Mouse (Mus musculus) gastrocnemius, adult 18-20 months (tissue): ENCODE data around the gene Car14. TPM values are rescaled to one million over a fixed set of nuclear protein-coding genes. Genes with fewer than 3 reads are reported as not detected.
"Not testable (repeated sequence)": the region's sequence is repeated elsewhere in the genome, so short reads cannot be mapped to it uniquely, and the experiment has no call there.

ENCODE experiments used
- DNase-seq: peaks from one replicate; pipeline ENCODE4 v3.0.0; 2021; ENCODE audit warnings: low spot score
- long read RNA-seq, 2 experiments: library from polyadenylated mRNA; stranded (forward); transcript quantifications; one replicate each; pipeline ENCODE4 v2.0.0; 2021
- total RNA-seq, 2 experiments: library from RNA; stranded (reverse); gene quantifications; 2 replicates each; pipeline ENCODE4 v1.2.3; 2021

Gene Car14
- 10 to 100 TPM; 54.2 to 76.9 TPM for total RNA-seq
- long read RNA-seq, experiment 1, transcript Car14-204 (2 exons, 984 nt), result major isoform, 7 of 125 reads
- long read RNA-seq, experiment 1, partial matches to known transcripts, result 2 of 125 reads
- long read RNA-seq, experiment 1, other reads (novel, unspliced or antisense), result 116 of 125 reads
- long read RNA-seq, experiment 2, transcript Car14-204 (2 exons, 984 nt), result major isoform, 14 of 326 reads
- long read RNA-seq, experiment 2, partial matches to known transcripts, result 1 of 326 reads
- long read RNA-seq, experiment 2, other reads (novel, unspliced or antisense), result 311 of 326 reads

GRCm38 (mm10) chr3:95904568-95904967, at the start of gene Car14:
Gene Car14, minus strand, starts transcription at chr3:95904691.
- DNase-seq, result peak; percentile 67

DNA sequence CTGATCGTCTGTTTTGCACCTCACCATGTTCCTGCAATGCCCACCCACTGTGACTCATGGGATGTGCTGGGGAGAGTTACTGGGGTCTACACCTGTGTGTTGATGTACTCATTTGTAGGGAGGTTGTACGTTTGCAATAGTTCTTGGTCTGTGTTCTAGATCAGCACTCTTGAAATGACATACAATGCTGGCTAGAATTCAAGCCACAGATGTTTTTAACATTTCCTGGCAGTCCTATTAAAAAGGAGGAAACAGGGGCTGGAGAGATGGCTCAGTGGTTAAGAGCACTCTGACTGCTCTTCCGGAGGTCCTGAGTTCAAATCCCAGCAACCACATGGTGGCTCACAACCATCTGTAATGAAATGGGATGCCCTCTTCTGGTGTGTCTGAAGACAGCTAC, 49.0 kb upstream of the Car14 start:
- no peak for DNase-seq

DNA sequence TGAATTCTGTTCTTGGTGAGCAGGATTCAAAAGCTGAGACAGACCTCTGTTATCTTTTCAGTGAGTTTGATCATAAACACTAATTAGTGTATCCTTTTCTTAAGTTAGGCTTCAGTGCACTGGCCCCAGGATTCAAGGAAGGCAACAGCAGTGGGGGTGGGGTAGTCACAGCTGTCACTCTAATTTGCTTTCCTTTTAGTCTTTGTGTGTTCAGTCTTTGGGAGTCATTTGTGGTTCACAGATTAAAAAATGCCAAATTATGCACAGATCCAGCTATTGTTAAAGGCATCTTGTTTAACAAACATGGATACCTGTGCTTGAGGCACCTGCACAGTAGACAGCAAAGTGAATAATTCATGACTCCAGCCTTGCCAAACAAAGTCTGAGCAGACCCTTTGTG, 48.5 kb upstream of the Car14 start:
- no peak for DNase-seq

GRCm38 (mm10) chr3:95951566-95951965, 47.1 kb upstream of the Car14 start:
- not testable (repeated sequence) for DNase-seq

GRCm38 (mm10) chr3:95950763-95951551, 46.5 kb upstream of the Car14 start:
- DNase-seq, result peak; percentile 90

GRCm38 (mm10) chr3:95948325-95948724, 43.8 kb upstream of the Car14 start:
- no peak for DNase-seq

DNA sequence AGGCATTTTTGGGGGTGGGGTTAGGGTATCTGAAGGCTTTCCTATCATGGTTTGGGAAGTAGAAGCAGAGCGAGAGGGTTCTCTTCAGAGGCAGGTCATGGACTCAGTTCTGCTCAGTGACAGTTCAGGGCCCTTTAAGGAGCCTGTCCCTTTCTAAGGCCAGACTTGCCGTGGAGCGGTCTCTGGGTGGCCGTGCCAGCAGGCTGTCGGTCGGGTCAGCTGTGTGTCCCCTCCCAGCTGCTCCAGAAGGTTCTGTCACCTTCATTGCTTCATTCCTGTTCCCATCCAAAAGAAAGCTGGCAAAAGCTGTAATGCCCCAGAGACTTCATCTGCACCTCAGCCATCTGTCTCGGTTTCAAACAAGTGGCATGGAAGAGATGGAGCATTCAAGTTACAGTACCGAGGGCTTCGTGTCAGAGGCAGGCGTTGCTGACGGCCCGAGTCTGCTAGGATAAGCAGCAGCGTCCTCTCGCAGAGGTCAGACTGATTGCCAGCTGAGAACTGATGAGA, 41.3 kb upstream of the Car14 start:
- DNase-seq, result peak; percentile 28

DNA sequence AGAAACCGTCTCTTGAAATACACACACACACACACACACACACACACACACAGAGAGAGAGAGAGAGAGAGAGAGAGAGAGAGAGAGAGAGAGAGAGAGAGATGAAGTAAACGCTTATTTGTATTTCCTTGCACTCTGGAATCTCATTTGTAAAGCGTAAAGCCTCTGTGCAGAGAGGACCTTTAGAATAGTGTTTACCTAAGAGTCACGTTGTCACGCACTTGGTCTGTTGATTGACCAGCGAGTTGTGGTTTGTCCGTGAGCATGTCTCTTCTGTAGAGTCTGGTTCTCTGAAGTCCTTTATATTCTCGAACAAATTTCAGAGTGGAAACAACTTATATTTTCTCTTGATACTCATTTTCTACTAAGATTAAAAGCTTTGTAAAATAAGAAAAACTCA, 40.3 kb upstream of the Car14 start:
- DNase-seq, result no peak

DNA sequence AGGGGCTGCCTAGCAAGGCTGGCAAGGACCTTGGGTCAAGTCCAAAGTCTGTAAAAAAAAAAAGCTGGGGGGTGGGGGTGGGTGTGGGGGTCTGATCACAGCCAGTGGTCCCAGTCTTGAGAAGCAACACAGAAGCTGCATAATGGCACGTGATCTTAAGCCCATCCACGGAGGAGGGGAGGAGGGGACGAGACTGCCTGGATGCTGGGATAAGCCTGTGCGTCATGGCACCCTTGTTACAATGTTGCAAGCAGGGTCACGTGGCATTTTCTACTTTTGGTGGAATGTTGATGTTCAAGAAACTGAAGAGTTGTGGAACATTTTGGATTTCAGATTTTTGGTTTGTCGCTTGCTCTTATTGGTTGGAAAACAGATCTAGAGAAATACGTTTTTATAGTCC, 38.7 kb upstream of the Car14 start:
- DNase-seq, result no peak

- DNase-seq, result no peak
These were observed 38.3 kb upstream of the Car14 start for GRCm38 (mm10) chr3:95942749-95943148.

DNA sequence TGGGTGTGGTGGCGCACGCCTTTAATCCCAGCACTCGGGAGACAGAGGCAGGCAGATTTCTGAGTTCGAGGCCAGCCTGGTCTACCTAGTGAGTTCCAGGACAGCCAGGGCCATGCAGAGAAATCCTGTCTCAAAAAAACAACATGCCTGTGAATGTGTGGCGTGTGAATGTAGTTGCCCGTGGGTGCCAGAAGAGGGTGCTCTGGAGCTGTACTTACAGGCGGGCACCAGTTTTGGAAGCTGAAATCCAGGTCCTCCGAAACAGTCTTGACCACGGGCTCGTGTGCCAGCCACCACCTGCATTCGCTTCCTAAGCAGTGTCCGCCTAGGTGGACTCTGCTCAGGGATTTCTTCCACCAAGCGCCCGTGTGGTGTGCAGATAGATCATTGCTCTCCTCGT, 34.3 kb upstream of the Car14 start:
- peak; percentile 26 for DNase-seq

DNA sequence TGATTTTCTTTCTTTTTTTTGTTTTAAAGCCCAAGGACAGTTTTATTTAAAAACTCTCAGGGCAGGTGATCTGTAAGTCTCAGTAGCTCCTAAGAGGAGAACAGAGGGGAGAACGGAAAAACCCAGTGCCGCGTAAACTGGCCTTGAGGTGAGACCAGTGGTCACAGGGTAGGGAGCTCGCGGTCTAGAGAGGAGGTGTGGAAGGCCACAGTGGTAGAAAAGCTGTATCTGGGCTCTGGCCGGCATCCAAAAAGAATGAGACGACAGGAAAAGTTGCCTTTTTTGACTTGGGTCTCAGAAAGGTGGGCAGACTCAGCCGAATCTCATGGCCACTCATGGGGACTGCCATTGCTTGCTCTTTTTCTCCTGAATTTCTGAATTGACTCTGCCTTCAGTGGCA, 33.7 kb upstream of the Car14 start:
- DNase-seq, result no peak

DNA sequence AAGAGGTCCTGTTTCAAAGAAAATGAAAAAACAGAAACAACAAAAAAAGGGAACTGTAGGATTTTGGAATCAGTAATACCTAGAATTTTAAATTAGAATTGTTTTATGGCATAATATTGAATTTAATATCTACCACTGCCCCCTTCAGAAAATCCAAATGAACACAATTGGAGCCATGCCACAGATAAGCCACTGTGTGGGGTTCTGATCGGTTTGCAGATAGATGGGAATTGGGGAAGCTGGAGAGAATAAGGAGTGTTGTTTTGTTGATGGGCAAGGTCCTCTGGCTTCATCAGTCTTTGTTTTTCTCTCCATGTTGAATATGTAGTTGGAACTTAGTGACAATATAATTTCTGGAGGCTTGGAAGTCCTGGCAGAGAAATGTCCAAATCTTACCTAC, 30.0 kb upstream of the Car14 start:
- no peak for DNase-seq

GRCm38 (mm10) chr3:95933111-95933750, 28.7 kb upstream of the Car14 start:
- no peak for DNase-seq

GRCm38 (mm10) chr3:95932566-95932965, 28.1 kb upstream of the Car14 start:
- no peak for DNase-seq

- no peak for DNase-seq
These were observed 27.7 kb upstream of the Car14 start for GRCm38 (mm10) chr3:95932157-95932556.

GRCm38 (mm10) chr3:95931471-95931870, 27.0 kb upstream of the Car14 start:
- DNase-seq, result no peak

DNA sequence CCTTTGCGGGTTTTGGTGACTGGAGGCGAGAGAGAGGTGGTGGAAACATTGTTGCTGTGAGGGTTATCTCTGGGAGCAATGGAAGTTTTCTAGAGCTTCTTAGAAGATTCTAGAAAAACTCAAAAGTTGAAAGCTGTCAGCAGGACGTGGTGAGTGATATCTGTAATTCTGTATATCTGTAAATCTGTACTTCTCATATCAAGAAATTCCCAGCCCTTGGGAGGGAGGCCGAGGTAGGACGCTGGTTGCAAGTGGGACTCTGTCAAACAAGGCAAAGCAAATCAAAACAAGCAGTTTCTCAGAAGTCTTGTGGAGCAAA, 25.9 kb upstream of the Car14 start:
- no peak for DNase-seq

- peak; percentile 26 for DNase-seq
These were observed 25.3 kb upstream of the Car14 start for GRCm38 (mm10) chr3:95929581-95930470.

- DNase-seq, result peak; percentile 99
These were observed 24.4 kb upstream of the Car14 start, which contains the start of gene Anp32e for GRCm38 (mm10) chr3:95928658-95929503. Gene Anp32e, plus strand, starts transcription at chr3:95929246.
